Mouse (Mus musculus): ENCODE measurements around the gene Hes1.

Hes1 gene

DNA sequence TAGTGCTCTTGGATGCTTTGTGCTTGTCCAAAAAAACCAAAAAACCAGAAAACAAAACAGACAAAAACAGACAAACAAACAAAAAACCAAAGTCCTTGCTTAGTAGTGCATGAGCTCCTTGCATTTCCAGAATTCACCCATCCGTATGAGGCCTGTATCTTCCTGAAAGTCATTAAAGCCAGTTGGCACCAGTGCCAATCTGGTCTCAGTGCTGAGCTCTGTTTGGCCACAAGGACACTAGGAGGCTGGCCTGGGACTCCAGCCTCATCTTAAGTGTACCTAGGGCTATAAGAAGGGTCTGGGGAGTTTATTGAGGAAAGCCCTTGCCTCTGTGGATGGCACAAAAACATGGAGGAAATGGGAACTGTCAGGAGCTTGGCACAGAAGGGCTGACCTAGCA lies 50.3 kb downstream of the Hes1 start:
- DNase-seq (ENCODE audit: low read depth) = no peak

Data from fibroblast of lung, adult 2 months (primary cell).